In genomic region chr5:137756106-137756505, GRCm38 (mm10) we compare ENCODE assay signal across 14 mouse cellular contexts. TPM values are rescaled to one million over a fixed set of nuclear protein-coding genes. Genes with fewer than 3 reads are reported as not detected.
A peak's percentile ranks its signal among the peaks of the same experiment; 100 is the strongest.
DNase-seq lines count a peak whose midpoint lies in the region; ATAC-seq and TF ChIP-seq lines count a peak whose summit lies in the region.
"Had no signal": no experiment of that assay in that cellular context is flagged by ENCODE, and none has a peak within 500 bp of the region (broad histone marks: within the 10 kb centered on the region; RNA-seq: fewer than 3 reads in every experiment).

No protein-coding gene starts in this region.

- no peak overlapping the region for H3K9ac ChIP-seq in heart, adult 2 months (ENCODE audit: low read depth, low read length)
- peak overlapping the region; percentile 29; the same call in 1 of the 2 replicates for H3K9ac ChIP-seq in hindbrain, embryonic 13.5 days
- no peak overlapping the region for H3K9ac ChIP-seq in hindbrain, embryonic 11.5 days (ENCODE audit: low read depth, low read length)
- no peak overlapping the region for H3K9ac ChIP-seq in lung, postnatal 0 days (replicated peaks; ENCODE audit: low read depth)
- H3K9ac ChIP-seq: embryonic facial prominence, embryonic 15.5 days had no signal

- H3K4me1 ChIP-seq in heart, adult 2 months (ENCODE audit: control insufficient read depth, insufficient read depth, low read length), result peaks cover 15% of the 10 kb centered on the region
- peaks cover 26% of the 10 kb centered on the region for H3K4me1 ChIP-seq in hindbrain, embryonic 13.5 days (replicated peaks)
- no peaks in the 10 kb centered on the region for H3K4me1 ChIP-seq in hindbrain, embryonic 11.5 days (replicated peaks; ENCODE audit: control insufficient read depth, insufficient read depth, low read length)
- H3K4me1 ChIP-seq in lung, postnatal 0 days (ENCODE audit: insufficient read depth, low read depth, low read length), result peaks cover 9% of the 10 kb centered on the region

- DNase-seq in cerebellum, adult 9-11 months, result peak; percentile 46
- no peak for DNase-seq in cerebellum, adult 11 months
- no peak for DNase-seq in heart, adult 2 months
- no peak for DNase-seq in heart, postnatal 36 days
- DNase-seq in hindbrain, embryonic 11.5 days (ENCODE audit: low spot score), result no peak
- DNase-seq in lung, postnatal 0 days (ENCODE audit: low spot score), result peak; percentile 57
- DNase-seq in lung, postnatal 36 days, result no peak
- DNase-seq: kidney, adult 9 months; kidney, postnatal 4 days had no signal

- intact Hi-C loops in heart, adult 2 months (cut with DNase I), result loop anchor here (2.0 to 5.0 kb wide), 3 partner anchors 15 to 174 kb away; partner anchors contain the start of genes Agfg2 and Nyap1
- intact Hi-C loops in heart, postnatal 36 days (cut with DNase I), result loop anchor here (2.0 to 5.0 kb wide), 2 partner anchors 15 to 169 kb away; partner anchors contain the start of gene Nyap1

- peak overlapping the region; percentile 29 for H3K27ac ChIP-seq in heart, adult 2 months
- peak overlapping the region; percentile 37; the same call in 1 of the 2 replicates for H3K27ac ChIP-seq in hindbrain, embryonic 13.5 days
- H3K27ac ChIP-seq in hindbrain, embryonic 11.5 days (ENCODE audit: low read depth, low read length), result no peak overlapping the region
- no peak overlapping the region for H3K27ac ChIP-seq in lung, postnatal 0 days (ENCODE audit: low read length)
- H3K27ac ChIP-seq: embryonic facial prominence, embryonic 15.5 days; stomach, postnatal 0 days had no signal

- no peak for TF ChIP-seq CTCF in heart, adult 2 months (IDR thresholded peaks at IDR 0.05)
- TF ChIP-seq CTCF in lung, postnatal 0 days (IDR thresholded peaks at IDR 0.05), result no peak

- TF ChIP-seq POLR2A in heart, adult 2 months (IDR thresholded peaks at IDR 0.05; ENCODE audit: insufficient read depth, low read depth, low read length), result no peak

- no peak for TF ChIP-seq EP300 in heart, adult 2 months (IDR thresholded peaks at IDR 0.05; ENCODE audit: insufficient read depth, low read depth, low read length)
- TF ChIP-seq EP300 in lung, postnatal 0 days (IDR thresholded peaks at IDR 0.05), result no peak

- H3K9me3 ChIP-seq in hindbrain, embryonic 13.5 days, result no peaks in the 10 kb centered on the region
- no peaks in the 10 kb centered on the region for H3K9me3 ChIP-seq in hindbrain, embryonic 11.5 days (ENCODE audit: control insufficient read depth, low read length)
- no peaks in the 10 kb centered on the region for H3K9me3 ChIP-seq in lung, postnatal 0 days (ENCODE audit: low read length)
- H3K9me3 ChIP-seq: embryonic facial prominence, embryonic 15.5 days; megakaryocyte, embryonic 14.5 days had no signal

- H3K4me2 ChIP-seq in hindbrain, embryonic 13.5 days, result no peak overlapping the region
- H3K4me2 ChIP-seq in hindbrain, embryonic 11.5 days (replicated peaks; ENCODE audit: low read depth, low read length), result no peak overlapping the region
- H3K4me2 ChIP-seq in lung, postnatal 0 days (replicated peaks; ENCODE audit: low read depth, low read length), result no peak overlapping the region
- H3K4me2 ChIP-seq: embryonic facial prominence, embryonic 15.5 days had no signal

- 37% methylated on average over 3 of the region's 3 CpGs for WGBS in heart, adult 2 months
- 72% methylated on average over 3 of the region's 3 CpGs for WGBS in hindbrain, embryonic 13.5 days
- 86% methylated on average over 3 of the region's 3 CpGs for WGBS in hindbrain, embryonic 11.5 days
- 46% methylated on average over 3 of the region's 3 CpGs for WGBS in lung, postnatal 0 days

- no peak overlapping the region for H3K4me3 ChIP-seq in heart, adult 2 months
- H3K4me3 ChIP-seq in hindbrain, embryonic 13.5 days, result no peak overlapping the region
- H3K4me3 ChIP-seq in hindbrain, embryonic 11.5 days (ENCODE audit: low read depth, low read length), result no peak overlapping the region
- no peak overlapping the region for H3K4me3 ChIP-seq in lung, postnatal 0 days (ENCODE audit: low read depth, low read length)
- H3K4me3 ChIP-seq: embryonic facial prominence, embryonic 15.5 days; megakaryocyte, embryonic 14.5 days had no signal

- H3K27me3 ChIP-seq in heart, adult 2 months (ENCODE audit: control insufficient read depth, insufficient read depth, low read length), result no peaks in the 10 kb centered on the region
- H3K27me3 ChIP-seq in hindbrain, embryonic 13.5 days, result no peaks in the 10 kb centered on the region
- no peaks in the 10 kb centered on the region for H3K27me3 ChIP-seq in hindbrain, embryonic 11.5 days (ENCODE audit: control insufficient read depth, insufficient read depth, low read length)
- no peaks in the 10 kb centered on the region for H3K27me3 ChIP-seq in lung, postnatal 0 days (replicated peaks; ENCODE audit: insufficient read depth, low read length)
- H3K27me3 ChIP-seq: CH12.LX; embryonic facial prominence, embryonic 15.5 days; megakaryocyte, embryonic 14.5 days had no signal

- ATAC-seq in hindbrain, embryonic 13.5 days (ENCODE audit: low FRiP score), result no peak
- no peak for ATAC-seq in hindbrain, embryonic 11.5 days (ENCODE audit: low FRiP score)
- peak; percentile 18; the same call in 1 of the 2 replicates for ATAC-seq in lung, postnatal 0 days

- peaks cover 16% of the 10 kb centered on the region; the same call in 1 of the 2 replicates for H3K36me3 ChIP-seq in heart, adult 2 months (ENCODE audit: control insufficient read depth, insufficient read depth, low read length)
- H3K36me3 ChIP-seq in hindbrain, embryonic 13.5 days, result peaks cover 43% of the 10 kb centered on the region
- no peaks in the 10 kb centered on the region; the same call in 1 of the 2 replicates for H3K36me3 ChIP-seq in hindbrain, embryonic 11.5 days (ENCODE audit: control insufficient read depth, insufficient read depth, low read length)
- H3K36me3 ChIP-seq in lung, postnatal 0 days (ENCODE audit: insufficient read depth, low read length), result peaks cover 16% of the 10 kb centered on the region; the same call in 1 of the 2 replicates

- no peaks in the 10 kb centered on the region for H3K79me2 ChIP-seq in heart, adult 2 months (replicated peaks; ENCODE audit: control insufficient read depth, insufficient read depth, low read length)

RNA-seq across cellular contexts. Expression of gene Tsc22d4, which starts 10.6 kb away (rescaled TPM):
- 100 to 1,000 TPM; 254 to 258 TPM for total RNA-seq in heart, adult 2 months (2021)
- polyA plus RNA-seq in heart, adult 2 months (2012; rRNA removed), result 223 and 251 TPM in 2 replicates
- 100 to 1,000 TPM; 260 to 268 TPM for total RNA-seq in heart, postnatal 36 days (2021)
- 61.1 and 62.5 TPM in 2 replicates for polyA plus RNA-seq in hindbrain, embryonic 13.5 days (2015; fragmentation: Nextera tagmentation; extraction: Ambion mirVana)
- 56.4 and 64.0 TPM in 2 replicates for polyA plus RNA-seq in hindbrain, embryonic 11.5 days (2014; fragmentation: Nextera tagmentation; extraction: Ambion mirVana)
- 119 and 129 TPM in 2 replicates for polyA plus RNA-seq in lung, postnatal 0 days (2015; fragmentation: Nextera tagmentation; extraction: Ambion mirVana)

RNA-seq across cellular contexts. Expression of gene Nyap1, which starts 14.7 kb away (rescaled TPM):
- total RNA-seq in heart, adult 2 months (2021), result 1 to 10 TPM in 1 of 2 experiments, under 1 TPM in 1; 0.94 to 1.2 TPM
- 1.6 and 1.7 TPM in 2 replicates for polyA plus RNA-seq in heart, adult 2 months (2012; rRNA removed)
- 1 to 10 TPM in 1 of 2 experiments, under 1 TPM in 1; 0.81 to 1.1 TPM for total RNA-seq in heart, postnatal 36 days (2021)
- polyA plus RNA-seq in hindbrain, embryonic 13.5 days (2015; fragmentation: Nextera tagmentation; extraction: Ambion mirVana), result 32.9 and 34.1 TPM in 2 replicates
- 2.9 and 5.3 TPM in 2 replicates for polyA plus RNA-seq in hindbrain, embryonic 11.5 days (2014; fragmentation: Nextera tagmentation; extraction: Ambion mirVana)
- polyA plus RNA-seq in lung, postnatal 0 days (2015; fragmentation: Nextera tagmentation; extraction: Ambion mirVana), result 0.51 and 0.65 TPM in 2 replicates

RNA-seq across cellular contexts. Expression of gene Ppp1r35, which starts 22.5 kb away (rescaled TPM):
- total RNA-seq in heart, adult 2 months (2021), result 10 to 100 TPM in 1 of 2 experiments, 1 to 10 TPM in 1; 7.4 to 10.8 TPM
- polyA plus RNA-seq in heart, adult 2 months (2012; rRNA removed), result 6.8 and 12.0 TPM in 2 replicates
- total RNA-seq in heart, postnatal 36 days (2021), result 10 to 100 TPM; 10.7 to 12.3 TPM
- 40.6 and 44.1 TPM in 2 replicates for polyA plus RNA-seq in hindbrain, embryonic 13.5 days (2015; fragmentation: Nextera tagmentation; extraction: Ambion mirVana)
- 64.9 and 78.4 TPM in 2 replicates for polyA plus RNA-seq in hindbrain, embryonic 11.5 days (2014; fragmentation: Nextera tagmentation; extraction: Ambion mirVana)
- polyA plus RNA-seq in lung, postnatal 0 days (2015; fragmentation: Nextera tagmentation; extraction: Ambion mirVana), result 28.8 and 29.8 TPM in 2 replicates

RNA-seq across cellular contexts. Expression of gene Mepce, which starts 31.3 kb away (rescaled TPM):
- total RNA-seq in heart, adult 2 months (2021), result 10 to 100 TPM; 21.3 to 26.0 TPM
- polyA plus RNA-seq in heart, adult 2 months (2012; rRNA removed), result 24.1 and 31.5 TPM in 2 replicates
- 10 to 100 TPM; 25.6 to 35.3 TPM for total RNA-seq in heart, postnatal 36 days (2021)
- 10.7 and 11.1 TPM in 2 replicates for polyA plus RNA-seq in hindbrain, embryonic 13.5 days (2015; fragmentation: Nextera tagmentation; extraction: Ambion mirVana)
- polyA plus RNA-seq in hindbrain, embryonic 11.5 days (2014; fragmentation: Nextera tagmentation; extraction: Ambion mirVana), result 9.9 and 14.9 TPM in 2 replicates
- 12.2 and 13.7 TPM in 2 replicates for polyA plus RNA-seq in lung, postnatal 0 days (2015; fragmentation: Nextera tagmentation; extraction: Ambion mirVana)

RNA-seq across cellular contexts. Expression of gene Zcwpw1, which starts 31.5 kb away (rescaled TPM):
- under 1 TPM; 0.44 to 0.52 TPM for total RNA-seq in heart, adult 2 months (2021)
- 0.39 and 0.50 TPM in 2 replicates for polyA plus RNA-seq in heart, adult 2 months (2012; rRNA removed)
- total RNA-seq in heart, postnatal 36 days (2021), result under 1 TPM; 0.36 to 0.49 TPM
- 10.6 and 12.3 TPM in 2 replicates for polyA plus RNA-seq in hindbrain, embryonic 13.5 days (2015; fragmentation: Nextera tagmentation; extraction: Ambion mirVana)
- polyA plus RNA-seq in hindbrain, embryonic 11.5 days (2014; fragmentation: Nextera tagmentation; extraction: Ambion mirVana), result 13.5 and 17.2 TPM in 2 replicates
- polyA plus RNA-seq in lung, postnatal 0 days (2015; fragmentation: Nextera tagmentation; extraction: Ambion mirVana), result 2.4 and 4.3 TPM in 2 replicates

Comparison
In these comparisons a context has a peak if more than half of its experiments do, and no peak if none do; other contexts are left out.
1. DNase-seq: peak in cerebellum, adult 9-11 months (single experiment) and lung, postnatal 0 days (single experiment); none in cerebellum, adult 11 months (single experiment), heart, adult 2 months (0 of 2), heart, postnatal 36 days (0 of 2), hindbrain, embryonic 11.5 days (single experiment) and lung, postnatal 36 days (single experiment).
2. H3K27ac ChIP-seq: peak in heart, adult 2 months (single experiment) and hindbrain, embryonic 13.5 days (single experiment); none in hindbrain, embryonic 11.5 days (single experiment) and lung, postnatal 0 days (single experiment).